Mouse (Mus musculus) testis, adult 2 months (tissue): Measurements from ENCODE around the gene Cxcl10. TPM values are rescaled to one million over a fixed set of nuclear protein-coding genes. Genes with fewer than 3 reads are reported as not detected.

ENCODE experiments used
- H3K27ac ChIP-seq: fragments of 200-500 bp; 2 replicates; pipeline ENCODE4 v1.5.1; 2012; ENCODE audit warnings: low read depth, low read length; ENCODE audit not compliant: control insufficient read depth, insufficient read depth
- H3K27me3 ChIP-seq: fragments of 200-500 bp; 2 replicates; pipeline ENCODE4 v1.6.1; 2012; ENCODE audit warnings: mild to moderate bottlenecking, low read length, moderate library complexity; ENCODE audit not compliant: control insufficient read depth, insufficient read depth
- H3K36me3 ChIP-seq: fragments of 200-500 bp; 2 replicates; pipeline ENCODE4 v1.6.1; 2012; ENCODE audit warnings: mild to moderate bottlenecking, low read length; ENCODE audit not compliant: control insufficient read depth, insufficient read depth
- H3K4me1 ChIP-seq: fragments of 200-500 bp; 2 replicates; pipeline ENCODE4 v1.6.1; 2012; ENCODE audit warnings: low read length; ENCODE audit not compliant: control insufficient read depth, insufficient read depth
- H3K4me3 ChIP-seq: fragments of 200-500 bp; 2 replicates; pipeline ENCODE4 v1.5.1; 2012; ENCODE audit warnings: low read depth, mild to moderate bottlenecking, low read length, moderate library complexity, mixed read lengths; ENCODE audit not compliant: control insufficient read depth
- CTCF ChIP-seq: fragments of 200-500 bp; IDR thresholded peaks from 2 replicates; pipeline ENCODE4 v1.5.1; 2012; ENCODE audit warnings: low read depth, mild to moderate bottlenecking, inconsistent platforms, low read length, moderate library complexity; ENCODE audit not compliant: control insufficient read depth, insufficient read depth, insufficient replicate concordance
- POLR2A ChIP-seq: fragments of 200-500 bp; IDR thresholded peaks from 2 replicates; pipeline ENCODE4 v1.6.1; 2012; ENCODE audit warnings: low read depth, mild to moderate bottlenecking, inconsistent platforms, low read length, moderate library complexity; ENCODE audit not compliant: control insufficient read depth
- polyA plus RNA-seq: library from polyadenylated mRNA; depleted of rRNA; stranded (reverse); fragments of >200 nt; gene quantifications from 2 replicates; pipeline ENCODE4 v1.2.3, GENCODE M21; 2012

Cxcl10 gene
- polyA plus RNA-seq, 1 experiment: not detected

- TF ChIP-seq POLR2A (0 out of 2 replicates have a peak, but pooled peaks have one; percentile 14), CTCF (no peak)
Measured at GRCm38 (mm10) chr5:92387433-92387832, 38.7 kb upstream of the Cxcl10 start.

GRCm38 (mm10) chr5:92386643-92387042 is 38.0 kb upstream of the Cxcl10 start:
- peaks cover 4% of the 10 kb centered on the region for H3K36me3 ChIP-seq
- peaks cover 5% of the 10 kb centered on the region for H3K4me1 ChIP-seq
- TF ChIP-seq CTCF (no peak), POLR2A (no peak)
- no peak overlapping the region for H3K4me3 ChIP-seq
- H3K27me3 ChIP-seq: no peaks in the 10 kb centered on the region
- no peak overlapping the region; the same call in 1 of the 2 replicates for H3K27ac ChIP-seq

More at GRCm38 (mm10) chr5:92387433-92387832, 38.7 kb upstream of the Cxcl10 start:
- Histone ChIP-seq H3K4me3 (peak overlapping the region; percentile 16), H3K36me3 (peaks cover 4% of the 10 kb centered on the region), H3K27me3 (no peaks in the 10 kb centered on the region), H3K27ac (peak overlapping the region; percentile 70), H3K4me1 (peaks cover 11% of the 10 kb centered on the region)

- H3K27ac ChIP-seq: no peak overlapping the region
- H3K36me3 ChIP-seq: peaks cover 4% of the 10 kb centered on the region
- H3K4me1 ChIP-seq: peaks cover 2% of the 10 kb centered on the region
- H3K27me3 ChIP-seq: no peaks in the 10 kb centered on the region
- TF ChIP-seq POLR2A (no peak), CTCF (no peak)
- no peak overlapping the region for H3K4me3 ChIP-seq
Measured at GRCm38 (mm10) chr5:92386102-92386501, 37.4 kb upstream of the Cxcl10 start.

- Histone ChIP-seq H3K36me3 (peaks cover 4% of the 10 kb centered on the region), H3K4me3 (no peak overlapping the region), H3K27ac (no peak overlapping the region), H3K27me3 (no peaks in the 10 kb centered on the region), H3K4me1 (peaks cover 2% of the 10 kb centered on the region; the same call in 1 of the 2 replicates)
- TF ChIP-seq CTCF: peak; percentile 73; the same call in 1 of the 2 replicates
- no peak for TF ChIP-seq POLR2A
Measured at GRCm38 (mm10) chr5:92384855-92385254, 36.2 kb upstream of the Cxcl10 start.

- no peak overlapping the region for H3K27ac ChIP-seq
- no peaks in the 10 kb centered on the region for H3K27me3 ChIP-seq
- TF ChIP-seq CTCF (no peak), POLR2A (no peak)
Measured at GRCm38 (mm10) chr5:92383747-92384146, 35.1 kb upstream of the Cxcl10 start.

GRCm38 (mm10) chr5:92382349-92382679 is 33.6 kb upstream of the Cxcl10 start:
- Histone ChIP-seq H3K36me3 (no peaks in the 10 kb centered on the region), H3K27ac (no peak overlapping the region), H3K4me3 (no peak overlapping the region), H3K4me1 (0 out of 2 replicates have a peak, but pooled peaks cover 2% of the 10 kb centered on the region), H3K27me3 (no peaks in the 10 kb centered on the region)
- TF ChIP-seq POLR2A (no peak), CTCF (no peak)

More at GRCm38 (mm10) chr5:92383747-92384146, 35.1 kb upstream of the Cxcl10 start:
- Histone ChIP-seq H3K4me1 (0 out of 2 replicates have a peak, but pooled peaks cover 2% of the 10 kb centered on the region), H3K36me3 (peaks cover 3% of the 10 kb centered on the region; the same call in 1 of the 2 replicates), H3K4me3 (no peak overlapping the region)

- TF ChIP-seq POLR2A (no peak), CTCF (no peak)
- Histone ChIP-seq H3K4me3 (no peak overlapping the region), H3K27ac (no peak overlapping the region), H3K4me1 (0 out of 2 replicates have a peak, but pooled peaks cover 2% of the 10 kb centered on the region), H3K36me3 (no peaks in the 10 kb centered on the region), H3K27me3 (no peaks in the 10 kb centered on the region)
Measured at GRCm38 (mm10) chr5:92381550-92382348, 33.1 kb upstream of the Cxcl10 start.
